Mouse (Mus musculus): ENCODE measurements at regions not wholly inside any gene's neighbourhood (a gene's known extent, or its start where the extent isn't known, plus 50 kb on each side); places are given as distances from the start of the nearest gene placed in this dataset.
"Not testable (repeated sequence)": the region's sequence is repeated elsewhere in the genome, so short reads cannot be mapped to it uniquely, and the experiment has no call there.

DNA sequence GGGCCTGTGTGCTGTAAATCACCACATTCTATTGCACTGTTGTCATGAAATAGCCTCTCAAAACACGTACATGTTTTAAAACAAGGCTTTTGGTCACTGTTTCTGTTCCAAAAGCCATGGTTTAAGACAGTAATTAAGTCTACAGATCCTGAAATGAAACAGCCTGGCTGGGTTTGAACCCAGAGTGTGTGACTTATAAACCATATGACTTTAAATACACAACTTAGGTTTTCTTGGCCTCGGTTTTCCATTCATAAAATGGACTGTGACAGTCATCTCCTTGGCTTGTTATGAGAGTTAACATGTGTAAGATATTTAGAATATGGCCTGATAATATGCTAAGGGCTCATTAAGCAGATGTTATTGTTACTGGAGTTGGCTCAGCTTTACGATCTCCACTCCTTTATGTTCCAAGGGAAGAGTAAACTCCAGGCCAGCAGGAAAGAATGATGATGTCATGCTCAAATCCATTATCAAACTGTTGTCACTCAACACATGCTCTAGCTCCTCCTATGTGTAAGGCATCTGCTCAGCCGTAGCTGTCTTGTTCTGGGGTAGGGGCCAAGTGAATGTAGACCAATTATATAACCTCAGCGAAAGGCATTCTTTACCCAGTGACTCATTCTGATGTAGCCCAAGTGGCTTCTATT lies 154.6 kb upstream of the Slc25a13 start:
- no peaks in the 10 kb centered on the region for H3K36me3 ChIP-seq (ENCODE audit: control insufficient read depth, insufficient read depth)
- no peak overlapping the region for H3K9ac ChIP-seq (ENCODE audit: low read depth, low read length)
- H3K4me3 ChIP-seq (ENCODE audit: low read depth, low read length): no peak overlapping the region
- ATAC-seq (ENCODE audit: low read depth): no peak
- no peak overlapping the region for H3K4me2 ChIP-seq (ENCODE audit: low read depth, low read length)
- no peaks in the 10 kb centered on the region for H3K9me3 ChIP-seq (replicated peaks; ENCODE audit: control insufficient read depth, low read length)
- 52% methylated on average over 5 of the region's 5 CpGs for WGBS (ENCODE audit: insufficient replicate concordance)
- H3K4me1 ChIP-seq (ENCODE audit: control insufficient read depth, low read depth, low read length): no peaks in the 10 kb centered on the region
- no peaks in the 10 kb centered on the region for H3K27me3 ChIP-seq (ENCODE audit: control insufficient read depth, insufficient read depth, low read depth, low read length)
- no peak overlapping the region for H3K27ac ChIP-seq (ENCODE audit: low read length)

DNA sequence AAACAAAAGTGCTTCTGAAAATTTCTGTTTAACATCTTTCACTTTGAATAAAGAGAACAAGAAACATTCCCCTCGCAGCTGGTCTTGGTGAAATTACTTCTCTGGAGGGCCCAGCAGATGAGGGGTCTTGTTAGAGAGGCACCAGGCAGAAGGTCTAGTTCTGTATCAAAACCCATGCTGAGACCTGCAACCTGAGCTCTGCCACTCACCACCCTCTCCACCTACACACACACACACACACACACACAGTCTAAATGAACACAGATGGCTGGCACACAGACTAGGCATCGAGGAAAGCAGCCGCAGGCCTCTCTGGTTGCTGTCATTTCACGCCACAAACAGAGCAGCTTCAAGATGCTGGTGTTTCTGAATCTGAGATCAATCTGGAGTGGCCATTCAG lies 147.1 kb upstream of the Slc25a13 start:
- Histone ChIP-seq H3K9me3 (replicated peaks; ENCODE audit: control insufficient read depth, low read length) (no peaks in the 10 kb centered on the region), H3K4me2 (ENCODE audit: low read depth, low read length) (no peak overlapping the region), H3K4me3 (ENCODE audit: low read depth, low read length) (no peak overlapping the region), H3K27ac (ENCODE audit: low read length) (no peak overlapping the region), H3K9ac (ENCODE audit: low read depth, low read length) (no peak overlapping the region), H3K36me3 (ENCODE audit: control insufficient read depth, insufficient read depth) (no peaks in the 10 kb centered on the region), H3K27me3 (ENCODE audit: control insufficient read depth, insufficient read depth, low read depth, low read length) (no peaks in the 10 kb centered on the region), H3K4me1 (ENCODE audit: control insufficient read depth, low read depth, low read length) (no peaks in the 10 kb centered on the region)
- 48% methylated on average over 4 of the region's 4 CpGs for WGBS (ENCODE audit: insufficient replicate concordance)
- ATAC-seq (ENCODE audit: low read depth): no peak

DNA sequence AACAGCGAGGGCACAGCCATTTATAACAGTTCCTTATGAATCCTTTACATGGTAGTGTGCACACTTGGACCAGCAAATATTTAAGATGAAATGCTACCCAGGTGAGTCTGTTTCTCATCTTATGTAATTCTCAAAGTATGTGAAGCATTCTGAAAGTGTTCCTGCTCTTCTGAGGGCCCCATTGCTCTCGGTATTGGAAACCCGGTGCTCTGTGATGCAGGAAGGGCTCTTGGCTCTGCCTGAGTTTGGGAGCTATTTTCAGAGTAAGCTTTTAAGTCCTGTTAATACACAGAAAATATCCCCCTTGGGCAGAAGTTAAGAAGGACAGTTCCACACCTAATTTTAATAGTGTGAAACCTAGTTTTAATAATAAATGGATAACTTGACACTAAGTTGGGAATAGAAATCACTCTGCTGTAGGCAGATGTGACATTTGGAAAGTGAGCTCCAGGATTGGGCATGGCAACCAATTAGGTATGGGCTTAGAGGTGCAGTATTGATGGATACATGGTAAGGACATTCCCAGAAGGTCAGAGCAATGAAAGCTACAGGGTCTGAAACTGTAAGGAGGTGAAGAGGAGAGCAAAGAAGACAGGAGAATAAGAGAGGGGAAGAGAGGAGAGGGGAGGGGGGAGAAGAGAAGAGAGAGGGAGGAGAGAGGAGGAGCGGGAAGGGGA lies 145.8 kb upstream of the Slc25a13 start:
- Histone ChIP-seq H3K36me3 (ENCODE audit: control insufficient read depth, insufficient read depth) (no peaks in the 10 kb centered on the region), H3K9me3 (replicated peaks; ENCODE audit: control insufficient read depth, low read length) (no peaks in the 10 kb centered on the region), H3K4me3 (ENCODE audit: low read depth, low read length) (no peak overlapping the region), H3K4me1 (ENCODE audit: control insufficient read depth, low read depth, low read length) (no peaks in the 10 kb centered on the region), H3K27ac (ENCODE audit: low read length) (no peak overlapping the region), H3K27me3 (ENCODE audit: control insufficient read depth, insufficient read depth, low read depth, low read length) (no peaks in the 10 kb centered on the region), H3K4me2 (ENCODE audit: low read depth, low read length) (no peak overlapping the region), H3K9ac (ENCODE audit: low read depth, low read length) (no peak overlapping the region)
- 59% methylated on average over 4 of the region's 4 CpGs for WGBS (ENCODE audit: insufficient replicate concordance)
- no peak for ATAC-seq (ENCODE audit: low read depth)

DNA sequence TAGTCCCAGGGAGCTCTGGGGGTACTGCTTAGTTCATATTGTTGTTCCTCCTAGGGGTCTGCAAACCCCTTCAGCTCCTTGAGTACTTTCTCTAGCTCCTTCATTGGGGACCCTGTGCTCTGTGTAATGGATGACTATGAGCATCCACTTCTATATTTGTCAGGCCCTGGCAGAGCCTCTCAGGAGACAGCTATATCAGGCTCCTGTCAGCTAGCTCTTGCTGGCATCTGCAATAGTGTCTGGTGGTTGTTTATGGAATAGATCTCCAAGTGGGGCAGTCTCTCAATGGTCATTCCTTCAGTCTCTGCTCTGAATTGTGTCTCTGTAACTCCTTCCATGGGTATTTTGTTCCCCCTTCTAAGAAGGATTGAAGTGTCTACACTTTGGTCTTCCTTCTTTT lies 144.2 kb upstream of the Slc25a13 start:
- not testable (repeated sequence) for H3K36me3 ChIP-seq (ENCODE audit: control insufficient read depth, insufficient read depth); ATAC-seq (ENCODE audit: low read depth); H3K4me3 ChIP-seq (ENCODE audit: low read depth, low read length); H3K4me1 ChIP-seq (ENCODE audit: control insufficient read depth, low read depth, low read length); H3K9ac ChIP-seq (ENCODE audit: low read depth, low read length); H3K4me2 ChIP-seq (ENCODE audit: low read depth, low read length); H3K9me3 ChIP-seq (replicated peaks; ENCODE audit: control insufficient read depth, low read length); H3K27me3 ChIP-seq (ENCODE audit: control insufficient read depth, insufficient read depth, low read depth, low read length); H3K27ac ChIP-seq (ENCODE audit: low read length)

DNA sequence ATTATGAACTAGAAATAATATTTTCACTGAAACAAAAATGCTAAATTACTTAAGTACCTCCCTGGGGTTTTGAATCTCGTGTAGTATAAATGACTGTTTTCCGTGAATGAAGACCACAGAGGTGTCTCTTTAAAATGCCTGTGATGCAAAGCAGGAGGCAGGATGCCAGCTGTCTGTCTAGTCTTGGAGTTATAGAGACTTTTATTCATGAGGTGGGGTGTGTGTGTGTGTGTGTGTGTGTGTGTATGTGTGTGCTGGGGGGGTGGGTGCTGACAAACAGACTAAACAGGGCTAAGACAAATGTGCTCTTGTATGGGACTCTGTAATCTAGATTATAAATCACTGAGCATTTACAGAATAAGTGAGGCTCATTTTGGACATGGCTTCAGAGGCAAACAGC lies 140.5 kb upstream of the Slc25a13 start:
- H3K4me2 ChIP-seq (ENCODE audit: low read depth, low read length): no peak overlapping the region
- no peaks in the 10 kb centered on the region for H3K36me3 ChIP-seq (ENCODE audit: control insufficient read depth, insufficient read depth)
- no peak overlapping the region for H3K27ac ChIP-seq (ENCODE audit: low read length)
- H3K4me1 ChIP-seq (ENCODE audit: control insufficient read depth, low read depth, low read length): no peaks in the 10 kb centered on the region
- no peaks in the 10 kb centered on the region for H3K27me3 ChIP-seq (ENCODE audit: control insufficient read depth, insufficient read depth, low read depth, low read length)
- no peak for ATAC-seq (ENCODE audit: low read depth)
- no peak overlapping the region for H3K4me3 ChIP-seq (ENCODE audit: low read depth, low read length)
- H3K9ac ChIP-seq (ENCODE audit: low read depth, low read length): no peak overlapping the region
- 72% methylated on average over 2 of the region's 2 CpGs for WGBS (ENCODE audit: insufficient replicate concordance)
- no peaks in the 10 kb centered on the region for H3K9me3 ChIP-seq (replicated peaks; ENCODE audit: control insufficient read depth, low read length)

DNA sequence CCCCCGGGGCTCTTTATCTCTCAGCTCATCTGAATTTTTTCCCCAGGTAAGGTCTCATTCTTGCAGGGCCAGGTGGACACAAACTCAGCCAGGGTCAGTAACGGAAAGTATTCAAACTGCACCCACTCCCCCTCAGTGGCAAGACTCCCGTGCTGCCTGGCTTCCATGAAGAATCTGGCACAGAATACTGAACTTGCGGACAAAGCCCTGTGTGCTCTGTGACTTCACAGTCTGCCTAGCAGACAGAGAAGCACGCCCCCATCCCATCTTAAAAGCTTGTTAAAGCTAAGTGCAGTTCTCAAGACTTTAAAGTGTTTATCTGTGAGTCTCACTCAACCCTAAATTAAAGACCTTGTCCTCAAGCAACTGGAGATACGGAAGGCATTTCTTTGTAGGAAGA lies 140.0 kb upstream of the Slc25a13 start:
- Histone ChIP-seq H3K27me3 (ENCODE audit: control insufficient read depth, insufficient read depth, low read depth, low read length) (no peaks in the 10 kb centered on the region), H3K4me3 (ENCODE audit: low read depth, low read length) (no peak overlapping the region), H3K36me3 (ENCODE audit: control insufficient read depth, insufficient read depth) (no peaks in the 10 kb centered on the region), H3K27ac (ENCODE audit: low read length) (no peak overlapping the region), H3K9ac (ENCODE audit: low read depth, low read length) (no peak overlapping the region), H3K4me1 (ENCODE audit: control insufficient read depth, low read depth, low read length) (no peaks in the 10 kb centered on the region), H3K9me3 (replicated peaks; ENCODE audit: control insufficient read depth, low read length) (no peaks in the 10 kb centered on the region), H3K4me2 (ENCODE audit: low read depth, low read length) (no peak overlapping the region)
- ATAC-seq (ENCODE audit: low read depth): no peak
- WGBS (ENCODE audit: insufficient replicate concordance): 67% methylated on average over 6 of the region's 6 CpGs

DNA sequence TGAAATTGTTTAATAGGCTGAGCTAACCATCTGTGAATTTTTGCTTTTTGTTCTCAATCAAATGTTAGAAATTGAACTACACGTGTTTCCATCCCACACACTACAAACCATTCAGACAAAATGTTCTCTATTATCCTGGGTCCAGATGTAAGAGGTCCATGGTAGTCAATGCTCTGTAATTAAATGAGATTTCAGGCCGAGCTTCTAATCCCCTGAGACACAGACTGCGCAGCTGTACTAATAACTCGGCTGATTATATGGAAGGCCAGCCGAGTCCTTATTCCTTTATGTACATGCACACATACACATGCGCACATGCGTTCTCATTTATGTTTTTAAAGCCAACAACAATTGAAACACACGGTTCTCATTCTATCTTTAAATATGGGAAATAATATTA lies 118.3 kb upstream of the Slc25a13 start:
- Histone ChIP-seq H3K4me2 (ENCODE audit: low read depth, low read length) (no peak overlapping the region), H3K27ac (ENCODE audit: low read length) (no peak overlapping the region)
- 75% methylated on average over 8 of the region's 8 CpGs for WGBS (ENCODE audit: insufficient replicate concordance)

DNA sequence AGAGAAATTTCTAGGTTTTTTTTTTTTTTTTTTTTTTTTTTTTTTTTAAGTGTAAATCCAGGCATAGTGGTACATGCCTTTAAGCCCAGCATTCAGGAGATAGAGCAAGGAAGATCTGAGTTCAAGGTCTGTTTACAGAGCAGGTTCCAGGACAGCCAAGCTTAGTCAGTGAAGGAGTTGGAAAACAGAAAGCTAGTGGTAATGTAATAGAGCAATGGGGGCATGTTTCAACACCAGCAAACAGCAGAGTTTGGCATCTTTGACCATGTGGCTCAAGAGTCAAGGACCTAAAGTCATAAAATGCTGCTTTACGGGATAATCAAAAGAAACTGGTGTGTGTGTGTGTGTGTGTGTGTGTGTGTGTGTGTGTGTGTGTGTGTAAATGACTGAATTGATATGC lies 113.3 kb upstream of the Slc25a13 start:
- no peak overlapping the region for H3K4me2 ChIP-seq (ENCODE audit: low read depth, low read length)
- no peak for ATAC-seq (ENCODE audit: low read depth)
- WGBS (ENCODE audit: insufficient replicate concordance): 81% methylated on average over 1 of the region's 1 CpGs
- no peaks in the 10 kb centered on the region for H3K4me1 ChIP-seq (ENCODE audit: control insufficient read depth, low read depth, low read length)
- H3K27me3 ChIP-seq (ENCODE audit: control insufficient read depth, insufficient read depth, low read depth, low read length): no peaks in the 10 kb centered on the region
- H3K27ac ChIP-seq (ENCODE audit: low read length): no peak overlapping the region
- H3K9me3 ChIP-seq (replicated peaks; ENCODE audit: control insufficient read depth, low read length): no peaks in the 10 kb centered on the region
- no peak overlapping the region for H3K4me3 ChIP-seq (ENCODE audit: low read depth, low read length)
- H3K36me3 ChIP-seq (ENCODE audit: control insufficient read depth, insufficient read depth): no peaks in the 10 kb centered on the region
- no peak overlapping the region for H3K9ac ChIP-seq (ENCODE audit: low read depth, low read length)

More for the DNA sequence above, 118.3 kb upstream of the Slc25a13 start:
- Histone ChIP-seq H3K4me1 (ENCODE audit: control insufficient read depth, low read depth, low read length) (no peaks in the 10 kb centered on the region), H3K36me3 (ENCODE audit: control insufficient read depth, insufficient read depth) (no peaks in the 10 kb centered on the region), H3K9ac (ENCODE audit: low read depth, low read length) (no peak overlapping the region), H3K9me3 (replicated peaks; ENCODE audit: control insufficient read depth, low read length) (no peaks in the 10 kb centered on the region), H3K27me3 (ENCODE audit: control insufficient read depth, insufficient read depth, low read depth, low read length) (no peaks in the 10 kb centered on the region), H3K4me3 (ENCODE audit: low read depth, low read length) (no peak overlapping the region)
- ATAC-seq (ENCODE audit: low read depth): no peak

DNA sequence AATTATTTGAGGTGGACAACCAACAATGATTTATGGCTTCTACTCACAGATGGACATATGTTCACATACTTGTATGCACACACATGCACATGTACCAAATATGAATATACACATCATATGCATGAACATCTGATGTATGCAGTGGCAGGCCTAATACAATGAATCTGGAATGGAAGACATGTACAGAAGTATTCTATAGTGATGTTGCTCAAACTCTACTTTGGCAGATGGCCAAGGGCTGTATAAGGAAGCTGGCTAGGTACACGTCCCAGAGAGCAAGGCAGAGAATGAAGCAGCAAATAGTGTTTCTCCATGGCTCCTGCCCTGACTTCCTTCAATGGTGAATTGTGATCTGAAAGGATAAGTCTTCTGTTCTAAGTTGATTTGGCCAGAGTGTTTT lies 108.5 kb upstream of the Slc25a13 start:
- no peaks in the 10 kb centered on the region for H3K4me1 ChIP-seq (ENCODE audit: control insufficient read depth, low read depth, low read length)
- no peaks in the 10 kb centered on the region for H3K9me3 ChIP-seq (replicated peaks; ENCODE audit: control insufficient read depth, low read length)
- H3K36me3 ChIP-seq (ENCODE audit: control insufficient read depth, insufficient read depth): no peaks in the 10 kb centered on the region
- no peak overlapping the region for H3K4me3 ChIP-seq (ENCODE audit: low read depth, low read length)
- no peak overlapping the region for H3K4me2 ChIP-seq (ENCODE audit: low read depth, low read length)
- no peaks in the 10 kb centered on the region for H3K27me3 ChIP-seq (ENCODE audit: control insufficient read depth, insufficient read depth, low read depth, low read length)
- ATAC-seq (ENCODE audit: low read depth): no peak
- no peak overlapping the region for H3K9ac ChIP-seq (ENCODE audit: low read depth, low read length)
- 15% methylated on average over 1 of the region's 1 CpGs for WGBS (ENCODE audit: insufficient replicate concordance)
- H3K27ac ChIP-seq (ENCODE audit: low read length): no peak overlapping the region

Data from liver, embryonic 16.5 days (tissue).